Mouse (Mus musculus): ENCODE measurements around the gene Wwc2. TPM values are rescaled to one million over a fixed set of nuclear protein-coding genes. Genes with fewer than 3 reads are reported as not detected.
"Not testable (repeated sequence)": the region's sequence is repeated elsewhere in the genome, so short reads cannot be mapped to it uniquely, and the experiment has no call there.

The Wwc2 gene
- total RNA-seq, 1 experiment from 2014 or later: 8.9 TPM

DNA sequence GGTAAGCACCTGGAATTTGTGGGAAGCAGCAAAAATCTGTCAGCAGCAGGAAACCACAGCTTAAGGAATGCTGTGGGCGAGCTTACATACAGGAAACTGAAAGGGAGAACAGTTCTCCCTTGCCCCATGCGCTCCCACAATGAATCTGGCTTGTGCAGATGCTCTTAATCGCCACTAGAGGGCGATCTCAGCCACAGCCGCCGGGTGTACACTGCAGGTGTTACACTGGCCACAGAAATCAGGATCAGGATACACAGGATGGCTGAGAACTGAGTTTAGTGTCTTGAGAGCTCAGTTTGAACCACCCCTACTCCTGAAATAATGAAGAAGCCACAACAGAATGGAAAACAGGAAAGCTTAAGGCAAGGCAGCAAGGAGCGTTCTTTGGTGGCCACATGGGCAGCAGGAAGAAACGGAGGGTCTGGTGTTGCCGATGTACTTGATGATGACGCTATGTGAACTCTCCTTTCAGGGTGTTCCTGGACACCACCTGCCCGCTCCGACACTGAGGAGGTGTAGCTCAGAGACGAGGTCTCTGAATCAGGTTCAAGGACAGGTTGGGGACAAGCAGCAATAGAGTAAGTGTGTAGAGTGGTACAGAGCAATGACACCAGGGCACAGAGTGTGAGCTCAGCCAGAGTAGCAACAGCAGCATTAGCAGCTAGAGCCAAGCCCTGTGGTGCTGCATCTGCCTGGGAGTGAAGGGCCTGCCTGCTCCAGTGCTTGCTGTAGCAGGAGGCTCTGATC is 118.2 kb downstream of the Wwc2 start:
- peak; percentile 89 for ATAC-seq (replicated peaks; ENCODE audit: low read depth, poor library complexity, severe bottlenecking)

GRCm38 (mm10) chr8:47867067-47867466 is 123.7 kb downstream of the Wwc2 start:
- ATAC-seq (replicated peaks; ENCODE audit: low read depth, poor library complexity, severe bottlenecking): peak; percentile 99

DNA sequence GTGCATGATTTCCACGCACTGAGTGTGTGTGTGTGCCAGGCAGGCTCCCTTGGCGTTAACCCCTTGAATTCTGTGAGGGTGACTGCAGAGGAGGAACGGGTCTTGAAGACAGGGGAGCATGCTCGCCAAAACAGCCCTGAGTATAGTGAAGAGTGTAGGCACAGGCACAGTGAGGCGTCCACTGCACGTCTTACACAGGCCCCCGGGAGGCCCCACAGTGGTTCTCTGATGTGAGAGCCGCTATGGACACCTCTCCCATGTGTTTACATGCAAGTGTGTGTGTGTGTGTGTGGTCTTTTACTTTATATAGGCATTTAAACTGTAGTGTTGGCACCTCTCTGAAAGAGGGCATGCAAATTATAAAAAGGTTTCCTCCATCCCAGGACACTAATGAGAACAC is 124.2 kb downstream of the Wwc2 start:
- ATAC-seq (replicated peaks; ENCODE audit: low read depth, poor library complexity, severe bottlenecking): no peak

DNA sequence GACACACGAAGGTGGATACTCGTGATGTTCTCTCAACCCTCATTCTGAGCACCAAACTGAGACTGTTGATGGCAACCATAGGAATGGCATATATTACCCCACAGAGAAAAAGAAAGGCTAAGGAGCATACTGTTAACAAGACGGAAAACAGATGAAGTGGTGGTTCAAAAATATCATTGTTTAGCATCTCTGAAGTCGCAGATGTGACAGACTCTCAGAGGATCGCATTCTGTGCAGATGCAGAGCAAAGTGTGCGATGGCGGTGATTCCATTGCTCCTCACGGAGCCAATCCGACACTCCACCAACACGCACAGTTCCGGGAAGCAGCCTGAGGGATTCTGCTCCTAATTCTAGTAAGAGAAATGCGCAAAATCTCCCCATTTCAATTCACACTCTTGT is 131.5 kb downstream of the Wwc2 start:
- no peak for ATAC-seq (replicated peaks; ENCODE audit: low read depth, poor library complexity, severe bottlenecking)

DNA sequence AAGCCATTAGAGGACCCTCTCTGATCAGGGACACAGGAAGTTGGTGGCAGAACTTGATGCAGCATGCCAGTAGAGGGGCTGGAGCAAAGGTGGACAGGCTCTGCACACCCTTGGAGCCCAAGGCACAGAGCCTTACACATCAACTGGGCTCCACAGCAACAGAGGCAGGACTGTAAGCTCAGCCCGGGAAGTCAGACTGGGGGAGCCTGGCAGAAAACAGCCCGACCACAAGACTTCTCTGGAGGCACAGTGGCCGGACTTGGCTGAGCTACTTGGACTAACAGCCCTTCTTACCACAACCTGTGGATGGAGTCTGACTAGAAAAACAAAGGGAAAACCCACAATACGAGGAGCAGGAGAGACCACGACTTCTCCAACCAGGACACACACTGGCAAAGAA is 137.4 kb downstream of the Wwc2 start:
- ATAC-seq (replicated peaks; ENCODE audit: low read depth, poor library complexity, severe bottlenecking): no peak

DNA sequence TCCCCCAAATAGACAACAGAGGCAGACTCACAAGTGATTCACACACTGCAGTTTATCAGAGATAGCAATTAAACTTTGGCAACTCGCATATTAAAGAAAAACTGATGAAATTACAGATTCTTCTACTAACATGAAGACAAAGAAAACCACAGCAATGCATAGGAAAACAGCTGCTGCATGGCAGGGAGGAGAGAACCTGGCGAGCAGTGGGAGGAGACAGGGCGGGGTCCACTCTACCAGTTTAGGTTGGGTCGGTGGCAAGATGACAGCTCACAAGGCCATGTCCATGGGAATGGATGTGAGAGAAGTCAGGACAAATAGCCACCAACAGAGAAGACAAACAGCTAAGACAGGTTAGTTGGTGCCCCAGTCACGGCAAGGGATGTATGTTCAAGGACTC is 138.0 kb downstream of the Wwc2 start:
- ATAC-seq (replicated peaks; ENCODE audit: low read depth, poor library complexity, severe bottlenecking): no peak

DNA sequence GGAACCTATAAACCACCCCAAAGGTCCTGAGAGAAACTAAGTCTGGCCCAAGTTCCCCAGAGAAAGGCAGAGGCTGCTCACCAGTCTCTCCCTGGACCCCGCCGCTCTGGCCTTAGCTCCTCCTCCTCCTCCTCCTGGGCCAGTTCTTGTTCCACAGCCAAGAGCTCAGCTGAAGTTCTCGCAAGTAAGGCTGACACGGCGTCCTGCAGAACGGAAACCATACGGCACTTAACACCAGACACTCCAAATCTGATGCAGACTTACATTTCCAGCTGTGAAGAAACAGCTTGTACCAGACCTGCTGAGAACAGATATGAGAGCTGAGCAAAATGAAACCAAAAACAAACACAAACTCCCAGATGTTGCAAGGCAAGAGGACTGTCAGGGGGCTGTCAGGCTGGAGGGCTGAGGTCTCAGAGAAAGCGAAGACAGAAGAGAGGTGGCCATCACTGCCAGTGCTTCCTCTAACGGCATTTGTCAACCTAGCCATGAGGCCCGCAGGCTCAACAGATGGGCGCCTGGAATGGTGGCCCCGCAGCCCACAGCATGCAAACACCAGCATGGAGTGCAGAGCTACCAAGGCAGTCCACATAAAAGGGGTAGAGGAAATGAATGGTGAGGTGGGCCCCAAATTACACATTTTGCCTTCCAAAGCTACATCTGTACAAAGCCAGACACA is 138.8 kb downstream of the Wwc2 start:
- ATAC-seq (replicated peaks; ENCODE audit: low read depth, poor library complexity, severe bottlenecking): peak; percentile 83

DNA sequence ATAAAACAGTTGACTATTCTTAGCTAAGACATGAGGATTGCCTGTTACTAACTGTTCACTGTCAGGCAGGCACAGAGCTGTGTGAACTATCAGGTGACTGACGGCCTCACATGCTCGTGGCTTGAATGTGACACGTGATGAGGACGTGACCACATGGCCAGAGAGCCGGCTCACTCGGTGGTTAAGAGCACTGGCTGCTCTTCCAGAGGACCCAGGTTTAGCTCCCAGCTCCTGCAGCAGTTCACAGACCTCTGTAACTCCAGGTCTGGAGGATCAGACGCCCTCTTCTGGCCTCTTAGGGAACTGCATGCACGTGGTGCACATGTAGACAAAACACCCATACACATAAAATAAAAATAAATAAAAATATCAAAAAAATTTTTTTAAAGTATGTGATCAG is 140.9 kb downstream of the Wwc2 start:
- no peak for ATAC-seq (replicated peaks; ENCODE audit: low read depth, poor library complexity, severe bottlenecking)

- ATAC-seq (replicated peaks; ENCODE audit: low read depth, poor library complexity, severe bottlenecking): no peak
Observed at GRCm38 (mm10) chr8:47847931-47848330, 142.8 kb downstream of the Wwc2 start.

GRCm38 (mm10) chr8:47847161-47847560 is 143.6 kb downstream of the Wwc2 start:
- no peak for ATAC-seq (replicated peaks; ENCODE audit: low read depth, poor library complexity, severe bottlenecking)

DNA sequence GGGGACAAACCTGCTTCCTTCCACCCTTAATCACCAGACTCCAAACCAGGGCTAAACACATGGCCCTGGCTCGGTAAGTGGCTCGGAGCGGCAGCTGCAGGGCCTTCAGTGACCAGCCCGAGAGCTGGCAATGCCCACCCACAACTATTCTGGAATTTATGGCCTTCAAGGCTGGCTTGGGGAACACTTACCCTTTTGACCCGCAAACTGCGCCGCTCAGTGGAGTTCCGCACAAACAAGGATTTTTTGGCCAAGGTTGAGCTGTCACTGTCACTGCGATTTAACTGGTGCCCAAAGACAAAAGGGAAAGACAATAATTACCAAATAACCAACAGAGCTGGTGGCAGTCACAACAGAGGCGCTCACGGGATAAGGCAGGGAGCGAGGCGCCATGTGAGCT is 144.8 kb downstream of the Wwc2 start:
- no peak for ATAC-seq (replicated peaks; ENCODE audit: low read depth, poor library complexity, severe bottlenecking)

DNA sequence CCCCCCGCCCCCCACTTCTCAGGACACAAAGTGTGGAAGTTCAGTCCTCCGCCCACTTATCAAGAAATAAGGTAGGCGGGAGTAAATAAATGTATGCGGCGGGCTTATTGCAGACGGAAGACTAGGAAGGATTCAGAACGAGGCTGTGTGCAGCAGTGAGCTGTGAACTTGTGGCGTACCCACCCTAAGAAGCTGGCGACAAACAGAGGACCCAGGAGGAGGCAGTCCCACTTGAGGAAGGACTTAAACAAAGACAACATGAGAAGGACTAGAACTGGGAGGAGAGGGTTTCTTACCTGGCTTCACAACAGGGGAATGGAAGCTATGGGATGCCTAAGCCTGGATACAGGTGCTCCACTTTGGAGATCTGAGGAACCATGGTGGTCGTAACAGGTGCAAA is 147.1 kb downstream of the Wwc2 start:
- no peak for ATAC-seq (replicated peaks; ENCODE audit: low read depth, poor library complexity, severe bottlenecking)

- ATAC-seq (replicated peaks; ENCODE audit: low read depth, poor library complexity, severe bottlenecking): no peak
Observed at GRCm38 (mm10) chr8:47843063-47843462, 147.7 kb downstream of the Wwc2 start.

DNA sequence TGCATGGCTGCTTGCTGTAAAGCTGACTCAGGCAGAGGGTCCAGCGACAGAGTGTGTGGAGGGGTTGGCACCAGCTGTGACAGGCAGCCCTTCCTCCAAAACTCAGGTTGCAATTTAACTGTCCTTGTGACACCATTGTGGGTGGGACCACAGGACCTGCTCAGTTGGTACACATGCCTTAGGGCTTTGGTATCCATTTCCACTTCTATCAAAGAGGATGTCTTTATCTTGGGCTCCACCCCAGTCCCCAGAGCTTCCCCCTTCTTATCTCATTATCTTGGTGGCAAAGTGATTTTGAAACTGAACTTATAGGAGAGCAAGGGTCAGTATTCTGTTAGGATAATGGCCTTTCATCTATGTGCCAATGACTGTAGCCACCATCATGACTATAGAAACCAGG is 156.8 kb downstream of the Wwc2 start:
- ATAC-seq (replicated peaks; ENCODE audit: low read depth, poor library complexity, severe bottlenecking): peak; percentile 80

DNA sequence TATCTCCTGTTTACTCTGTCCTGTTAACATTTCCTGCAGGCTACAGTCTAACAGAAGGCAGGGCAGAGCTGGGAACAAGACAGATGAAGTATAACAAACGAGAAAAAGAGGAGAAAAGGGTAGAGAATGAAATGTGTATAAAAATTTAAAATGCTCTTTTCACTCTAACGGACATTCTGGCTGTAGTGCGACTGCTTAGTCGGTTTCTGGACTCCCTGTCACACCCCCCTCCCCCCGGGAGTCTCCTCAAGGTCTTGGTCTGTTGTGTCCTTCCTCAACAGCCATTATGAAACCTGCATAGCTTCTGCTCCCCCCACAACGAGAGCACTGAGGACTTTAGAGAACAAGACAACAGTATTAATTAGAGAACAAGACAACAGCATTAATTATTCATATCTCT is 158.1 kb downstream of the Wwc2 start:
- no peak for ATAC-seq (replicated peaks; ENCODE audit: low read depth, poor library complexity, severe bottlenecking)

DNA sequence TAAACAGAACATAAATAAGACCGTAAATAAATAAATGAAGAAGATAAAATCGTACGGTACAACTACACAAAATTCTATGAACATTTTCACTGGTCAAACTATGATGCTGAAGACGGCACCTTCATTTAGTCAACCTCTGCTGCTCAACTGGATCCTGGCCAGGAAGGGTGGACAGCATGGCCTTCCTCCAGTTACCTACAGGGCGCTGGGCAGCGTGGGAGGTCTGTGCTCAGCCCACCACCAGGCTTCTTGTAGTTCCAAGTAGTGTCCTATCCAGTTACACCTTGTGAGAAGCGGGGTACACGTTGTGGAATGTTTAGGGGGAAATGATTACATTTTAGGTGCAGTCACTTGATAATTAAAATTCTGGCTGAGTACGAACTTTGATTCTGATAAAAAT is 163.8 kb downstream of the Wwc2 start:
- no peak for ATAC-seq (replicated peaks; ENCODE audit: low read depth, poor library complexity, severe bottlenecking)

DNA sequence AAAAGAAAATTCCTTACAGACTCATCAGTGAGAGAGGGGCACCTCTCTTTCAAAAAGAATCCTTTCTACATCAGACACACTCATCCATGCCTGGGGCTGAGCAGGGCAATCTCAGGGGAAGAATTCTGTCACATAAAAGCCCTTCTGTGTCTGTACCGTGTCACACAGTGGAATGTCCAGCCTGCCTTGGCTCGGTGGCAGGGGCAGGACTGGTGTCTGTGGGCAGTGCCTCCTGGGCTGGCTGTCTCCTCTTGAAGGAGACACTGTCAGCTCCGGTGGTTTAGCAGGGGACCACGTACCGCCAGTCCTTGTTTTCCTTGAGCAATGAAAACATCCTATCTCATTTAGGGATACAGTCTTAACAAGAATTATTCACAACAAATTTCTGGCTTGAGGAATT is 165.1 kb downstream of the Wwc2 start:
- no peak for ATAC-seq (replicated peaks; ENCODE audit: low read depth, poor library complexity, severe bottlenecking)

DNA sequence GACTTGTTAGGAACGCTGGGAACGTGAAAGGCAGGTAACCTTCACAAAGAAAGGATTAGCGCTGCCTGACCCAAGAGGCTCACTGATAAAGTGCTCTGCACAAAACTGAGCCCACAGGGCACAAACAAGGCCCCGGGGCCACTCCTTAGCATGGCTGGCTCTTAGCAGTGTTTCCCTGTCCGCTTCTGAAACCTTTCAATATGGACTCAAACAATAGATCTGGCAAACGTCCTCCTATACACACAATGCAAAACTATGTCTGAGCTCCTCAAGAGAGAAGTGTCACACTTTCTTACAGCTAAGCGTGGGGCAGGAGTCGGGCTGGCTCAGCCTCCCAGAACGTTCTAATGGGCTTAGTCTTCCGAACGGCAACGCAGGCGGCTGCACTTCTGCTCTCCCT is 166.5 kb downstream of the Wwc2 start, which contains the start of gene Cldn22:
Cldn22 (plus strand) TSS at position 301 of the 400 bp plus-strand sequence.
- no peak for ATAC-seq (replicated peaks; ENCODE audit: low read depth, poor library complexity, severe bottlenecking)

DNA sequence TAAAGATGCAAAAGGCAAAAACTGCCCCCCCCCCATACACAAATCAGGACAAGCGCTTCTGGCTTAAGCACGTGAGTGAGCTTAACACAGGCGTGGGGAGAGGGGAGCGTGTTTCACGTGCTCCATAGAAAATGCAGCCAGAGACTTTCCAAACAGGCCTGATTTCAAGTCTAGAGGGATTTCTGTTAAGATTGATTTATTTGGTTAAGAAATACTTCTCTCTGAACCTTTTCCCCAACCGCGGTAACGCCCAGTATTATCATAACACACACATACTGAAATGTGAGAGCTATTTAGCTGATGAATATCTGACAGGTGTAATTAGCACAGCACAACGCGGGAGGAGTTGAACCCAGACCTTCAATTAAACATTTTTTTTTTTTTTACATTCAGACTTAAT is 166.9 kb downstream of the Wwc2 start:
- no peak for ATAC-seq (replicated peaks; ENCODE audit: low read depth, poor library complexity, severe bottlenecking)

DNA sequence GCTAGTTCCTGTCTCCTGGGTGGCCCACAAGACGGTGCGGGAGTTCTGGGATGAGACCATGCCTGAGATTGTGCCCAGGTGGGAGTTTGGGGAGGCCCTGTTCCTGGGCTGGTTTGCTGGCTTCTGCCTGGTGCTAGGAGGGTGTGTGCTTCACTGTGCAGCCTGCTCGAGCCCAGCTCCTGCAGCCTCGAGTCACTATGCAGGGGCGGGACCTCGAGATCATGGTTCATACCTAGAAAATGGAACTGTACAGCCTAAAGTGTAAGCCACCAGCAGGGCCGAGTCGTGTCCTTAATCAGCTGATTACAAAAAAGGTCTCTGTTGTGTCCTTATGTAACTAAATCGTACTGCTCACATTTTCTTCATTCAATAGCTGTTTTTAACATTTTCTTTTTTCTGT is 168.2 kb downstream of the Wwc2 start:
- ATAC-seq (replicated peaks; ENCODE audit: low read depth, poor library complexity, severe bottlenecking): not testable (repeated sequence)

GRCm38 (mm10) chr8:47821843-47822242 is 168.9 kb downstream of the Wwc2 start, which contains the start of gene Cldn24:
TSS of gene Cldn24 (plus strand) at chr8:47822143.
- ATAC-seq (replicated peaks; ENCODE audit: low read depth, poor library complexity, severe bottlenecking): no peak

Measured in common myeloid progenitor, adult 5-6 weeks (primary cell).